Mouse (Mus musculus): ENCODE measurements around the gene T.
A peak's percentile ranks its signal among the peaks of the same experiment; 100 is the strongest.
"Not testable (repeated sequence)": the region's sequence is repeated elsewhere in the genome, so short reads cannot be mapped to it uniquely, and the experiment has no call there.

Gene T

DNA sequence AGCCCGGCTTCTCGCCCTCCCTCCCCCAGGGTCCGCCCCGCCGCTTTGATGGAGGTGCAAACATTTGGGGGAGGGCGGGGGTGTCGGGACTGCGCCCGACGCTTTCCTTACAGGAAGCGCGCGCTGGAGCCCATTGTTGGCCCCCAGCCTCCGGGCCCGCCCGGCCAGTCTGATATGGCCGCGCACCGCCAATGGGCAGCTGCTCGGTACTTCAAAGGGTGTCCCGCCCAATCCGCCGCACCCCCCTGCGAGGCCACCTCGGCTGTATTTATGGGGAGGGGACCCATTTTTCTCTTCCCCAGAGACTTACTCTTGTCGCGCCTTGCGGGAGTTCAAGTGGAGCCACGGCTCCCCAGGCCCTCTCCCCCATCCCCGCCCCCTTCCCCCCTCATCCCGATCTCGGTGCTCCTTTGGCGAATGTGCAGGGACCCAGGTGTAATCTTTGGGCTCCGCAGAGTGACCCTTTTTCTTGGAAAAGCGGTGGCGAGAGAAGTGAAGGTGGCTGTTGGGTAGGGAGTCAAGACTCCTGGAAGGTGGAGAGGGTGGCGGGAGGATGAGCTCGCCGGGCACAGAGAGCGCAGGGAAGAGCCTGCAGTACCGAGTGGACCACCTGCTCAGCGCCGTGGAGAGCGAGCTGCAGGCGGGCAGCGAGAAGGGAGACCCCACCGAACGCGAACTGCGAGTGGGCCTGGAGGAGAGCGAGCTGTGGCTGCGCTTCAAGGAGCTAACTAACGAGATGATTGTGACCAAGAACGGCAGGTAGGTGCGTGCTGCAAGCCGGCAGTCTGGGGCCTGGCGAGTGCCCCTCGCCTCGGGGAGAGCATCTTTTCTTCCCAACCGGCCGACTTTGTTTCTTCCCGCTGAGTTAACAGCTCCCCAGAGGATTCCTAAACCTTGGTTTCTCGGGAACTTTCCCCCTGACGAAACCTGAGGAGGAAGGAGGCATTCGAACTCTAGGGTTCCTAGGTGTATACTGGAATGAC, at the start of gene T:
Gene T, plus strand, starts transcription at position 446 of the 983 bp plus-strand sequence.
- DNase-seq = no peak

- no peak for DNase-seq
Observed at GRCm38 (mm10) chr17:8385441-8385840, 48.8 kb upstream of the T start.

DNA sequence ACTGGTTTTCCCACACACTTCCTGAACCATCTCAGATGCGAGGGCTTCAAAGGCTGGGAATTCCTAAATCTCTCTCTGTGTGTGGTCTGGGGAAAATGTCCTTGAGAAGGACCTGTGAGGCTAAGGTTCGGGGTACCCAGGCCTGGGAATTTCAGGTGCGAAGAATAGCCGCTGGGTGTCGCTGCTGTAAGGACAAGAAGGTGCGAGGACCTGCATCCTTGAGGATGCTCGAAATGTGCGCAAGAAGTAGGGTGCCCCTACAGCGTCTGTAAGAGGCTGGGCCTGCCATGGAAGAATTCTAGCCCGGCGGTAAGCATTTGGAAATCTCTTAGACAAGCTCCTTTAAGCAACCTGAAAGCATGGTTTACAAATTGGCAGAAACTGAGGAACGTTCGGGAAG, 45.8 kb upstream of the T start:
- DNase-seq = peak in 1 of 2 experiments; percentile 39

DNA sequence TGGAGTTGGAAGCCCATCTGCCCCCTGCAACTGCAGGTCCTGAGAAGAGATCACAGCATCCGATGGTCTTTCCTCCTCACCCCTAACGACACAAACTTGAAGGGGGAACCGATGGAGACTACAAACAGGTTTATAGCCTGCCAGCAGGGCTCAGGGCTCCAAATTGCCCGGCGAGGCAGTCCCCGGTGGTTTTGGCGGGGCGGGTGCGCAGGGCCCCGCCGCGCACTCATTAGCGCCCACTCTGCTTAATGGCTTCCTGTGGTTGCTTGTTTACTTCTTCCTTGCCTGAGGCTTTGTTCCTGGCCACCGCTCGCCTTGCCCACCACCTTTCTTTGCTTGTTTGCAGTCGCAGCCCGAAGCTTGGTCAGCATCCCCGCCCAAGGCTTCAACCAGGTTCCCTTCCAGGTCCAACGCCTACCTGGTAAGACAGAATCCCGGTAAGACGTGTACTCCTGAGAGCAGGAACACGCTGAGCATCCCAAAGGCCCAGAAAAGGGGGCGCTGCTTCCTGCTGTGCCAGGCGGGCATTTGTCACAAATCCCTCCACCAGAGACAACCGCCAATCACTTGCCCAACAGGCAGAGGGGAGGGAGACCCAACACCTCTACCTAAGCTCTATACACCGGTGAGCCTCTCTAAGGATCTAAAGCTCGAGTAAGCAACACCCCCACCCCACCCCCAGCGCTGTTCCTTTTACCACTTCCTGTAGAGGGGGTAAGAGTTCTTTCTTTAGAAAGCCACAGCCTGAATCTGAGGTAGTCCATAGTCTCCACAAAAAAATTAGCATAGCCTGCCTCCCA, 45.0 kb upstream of the T start:
- DNase-seq = peak in 1 of 2 experiments; percentile 3

DNA sequence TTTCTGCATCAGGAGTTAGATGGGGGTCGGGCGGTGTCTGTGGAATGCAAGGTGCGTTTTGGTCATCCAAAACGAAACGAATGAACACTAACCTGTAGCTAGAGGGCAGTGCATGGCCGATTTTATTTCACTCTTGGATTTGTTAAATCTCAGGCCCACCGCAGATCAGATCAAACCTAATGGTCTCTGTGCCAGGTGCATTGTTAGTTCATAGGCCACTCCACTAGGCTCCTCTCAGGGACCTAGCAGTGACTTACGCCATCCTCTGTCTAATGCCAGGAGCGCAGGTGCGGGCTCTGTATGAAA, 44.5 kb upstream of the T start:
- DNase-seq = no peak

GRCm38 (mm10) chr17:8390487-8390886, 43.7 kb upstream of the T start:
- no peak for DNase-seq

GRCm38 (mm10) chr17:8396371-8396770, 37.9 kb upstream of the T start:
- no peak for DNase-seq

DNA sequence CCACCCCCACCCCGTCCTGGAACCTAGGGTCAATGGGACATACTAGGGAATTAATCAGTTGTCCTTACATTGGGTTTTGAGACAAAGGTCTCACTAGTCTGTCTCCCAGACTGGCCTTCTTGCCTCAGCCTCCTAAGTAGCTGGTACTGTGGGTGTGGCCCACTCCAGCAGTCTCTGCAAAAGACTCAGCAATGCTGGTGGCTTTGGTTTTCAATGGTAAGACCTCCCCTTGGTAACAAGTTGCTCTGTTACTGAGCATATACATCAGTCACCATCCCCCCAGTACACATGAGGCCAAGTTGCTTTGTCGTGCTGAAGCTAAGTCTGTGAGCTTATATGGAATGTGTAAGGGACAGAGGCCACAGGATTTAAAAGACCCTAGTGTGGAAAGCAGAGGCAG, 36.3 kb upstream of the T start:
- DNase-seq = no peak

DNA sequence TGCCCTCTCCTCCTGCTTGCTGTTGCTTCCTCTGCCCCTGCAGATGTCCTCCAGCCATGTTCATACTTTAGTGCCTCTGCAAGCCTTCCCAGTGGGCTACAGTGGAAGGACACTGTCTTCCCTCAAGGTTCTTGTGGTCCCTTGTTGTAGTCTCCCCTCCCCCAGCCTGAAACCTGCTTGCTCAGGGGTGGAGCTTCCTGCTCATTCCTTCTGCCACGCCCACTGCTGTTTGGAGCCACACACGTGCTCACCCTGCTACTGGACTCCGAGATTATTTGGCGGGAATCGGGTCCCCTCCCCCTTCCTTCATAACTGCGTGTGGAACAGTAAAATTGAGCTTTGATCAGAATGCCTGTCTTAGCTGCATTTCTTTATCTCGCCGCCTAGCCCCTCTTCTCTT, 30.3 kb upstream of the T start:
- not testable (repeated sequence) for DNase-seq

DNA sequence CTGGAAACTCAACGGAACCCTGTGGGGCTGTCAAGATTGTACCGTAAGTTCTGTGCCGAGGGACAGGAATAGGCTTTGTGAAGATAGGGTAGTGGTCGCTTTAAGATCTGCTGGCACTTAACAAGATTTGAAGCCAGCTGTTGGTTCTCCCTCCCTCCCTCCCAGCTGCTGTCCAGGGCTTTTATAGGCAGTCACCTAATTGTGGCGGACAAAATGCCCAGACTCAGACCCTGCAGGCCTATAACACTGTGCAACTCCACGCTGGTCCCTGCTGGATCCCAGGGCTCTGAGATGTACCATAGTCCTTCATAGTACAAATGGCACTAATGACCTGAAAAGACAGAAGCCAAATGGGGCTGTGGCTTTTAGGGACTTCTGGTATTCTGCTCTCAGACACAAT, 27.9 kb upstream of the T start:
- no peak for DNase-seq

DNA sequence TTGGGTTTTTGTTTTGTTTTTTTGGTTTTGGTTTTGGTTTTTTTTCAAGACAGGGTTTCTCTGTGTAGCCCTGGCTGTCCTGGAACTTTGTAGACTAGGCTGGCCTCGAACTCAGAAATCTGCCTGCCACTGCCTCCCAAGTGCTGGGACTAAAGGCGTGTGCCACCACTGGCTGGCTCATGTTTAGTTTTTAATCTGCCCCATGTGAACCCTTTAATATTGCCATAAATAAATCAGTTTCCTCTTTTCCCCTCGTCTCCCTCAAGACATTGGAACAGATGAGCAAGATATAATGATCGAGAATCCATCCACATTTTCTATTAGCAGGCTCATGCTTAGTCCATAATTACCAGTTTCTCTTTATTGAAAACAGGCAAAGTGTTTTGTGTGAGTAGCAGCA, 26.2 kb upstream of the T start:
- DNase-seq = not testable (repeated sequence)

DNA sequence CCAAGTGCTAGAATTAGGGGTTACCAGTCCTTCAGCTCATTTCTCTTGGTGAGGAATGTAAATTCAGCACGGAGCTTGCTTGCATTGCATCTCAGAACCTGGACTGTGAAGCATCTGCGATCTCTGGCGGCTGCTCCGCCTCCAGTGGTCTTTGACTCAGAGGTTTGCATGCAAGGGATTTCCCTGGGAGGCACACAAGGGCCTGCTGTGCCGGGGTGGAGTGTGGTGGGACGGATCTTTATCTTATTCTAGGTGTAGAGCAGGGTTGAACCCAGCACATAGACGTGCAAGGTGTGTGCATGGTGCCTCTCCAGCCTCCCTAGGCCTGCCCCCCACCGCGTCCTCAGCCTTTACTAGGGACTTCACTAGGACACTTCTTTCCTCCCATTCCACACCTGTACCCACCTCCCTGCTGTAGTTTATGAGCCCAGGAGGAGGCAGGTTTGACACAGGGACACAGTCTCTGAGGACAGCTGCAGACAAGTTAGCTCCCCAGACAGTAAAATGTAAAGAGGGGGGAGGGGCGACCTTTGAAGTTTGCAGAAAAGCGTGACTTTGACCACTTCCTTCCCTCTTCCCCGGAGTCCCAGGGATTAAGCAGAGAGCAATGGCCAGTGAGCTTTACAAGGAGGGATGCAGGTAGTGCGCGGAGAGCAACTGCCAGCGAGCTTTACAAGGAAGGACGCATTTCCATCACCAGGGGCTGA, 25.5 kb upstream of the T start:
- no peak for DNase-seq

- DNase-seq = no peak
Observed at GRCm38 (mm10) chr17:8410330-8410729, 23.9 kb upstream of the T start.

- DNase-seq = no peak
Observed at GRCm38 (mm10) chr17:8413656-8414055, 20.6 kb upstream of the T start.

DNA sequence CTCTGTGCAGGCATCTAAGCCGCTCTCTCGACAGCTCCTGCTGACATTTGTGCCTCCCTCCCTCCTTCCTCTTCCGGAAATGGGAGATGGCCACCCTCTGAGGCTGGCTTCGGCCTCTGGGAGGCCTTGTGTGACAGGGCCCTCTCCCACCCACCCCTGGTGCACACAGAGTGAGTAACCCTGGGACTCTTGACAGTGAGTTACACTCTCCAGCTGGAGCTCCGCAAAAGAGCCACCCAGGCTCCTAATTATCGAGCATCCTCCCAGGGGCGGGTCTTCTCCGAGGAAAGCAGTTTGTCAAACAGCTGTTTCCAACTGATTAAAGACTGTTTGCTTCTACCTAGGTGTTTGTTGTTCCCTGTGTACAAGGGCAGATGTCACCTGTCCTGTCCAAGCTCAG, 18.7 kb upstream of the T start:
- no peak for DNase-seq

- no peak for DNase-seq
Observed at GRCm38 (mm10) chr17:8416865-8417264, 17.4 kb upstream of the T start.

GRCm38 (mm10) chr17:8420739-8421138, 13.5 kb upstream of the T start:
- DNase-seq = no peak

GRCm38 (mm10) chr17:8421517-8421916, 12.7 kb upstream of the T start:
- no peak for DNase-seq

- DNase-seq = peak in 1 of 2 experiments; percentile 10
Observed at GRCm38 (mm10) chr17:8423283-8423682, 10.9 kb upstream of the T start.

DNA sequence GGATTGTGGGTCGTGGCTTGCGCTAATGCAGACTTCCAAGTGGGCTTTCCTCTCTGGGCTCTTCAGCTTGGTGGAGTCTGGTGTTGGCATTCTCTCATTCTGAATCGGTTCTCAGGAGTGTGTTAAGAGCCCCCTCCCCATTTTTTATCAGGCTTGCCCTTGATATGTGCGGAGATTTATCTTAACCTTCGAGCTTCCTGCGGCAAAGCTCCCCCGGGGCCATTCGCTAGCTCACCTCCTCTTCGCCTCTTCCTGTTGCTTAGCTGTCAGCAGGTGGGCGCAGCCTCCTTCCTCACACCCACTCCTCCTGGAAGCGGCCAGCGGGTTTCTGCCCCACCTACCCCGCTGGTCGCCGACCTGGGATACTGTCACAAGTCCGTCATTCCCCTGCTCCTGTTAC, 4.8 kb upstream of the T start:
- DNase-seq = no peak

DNA sequence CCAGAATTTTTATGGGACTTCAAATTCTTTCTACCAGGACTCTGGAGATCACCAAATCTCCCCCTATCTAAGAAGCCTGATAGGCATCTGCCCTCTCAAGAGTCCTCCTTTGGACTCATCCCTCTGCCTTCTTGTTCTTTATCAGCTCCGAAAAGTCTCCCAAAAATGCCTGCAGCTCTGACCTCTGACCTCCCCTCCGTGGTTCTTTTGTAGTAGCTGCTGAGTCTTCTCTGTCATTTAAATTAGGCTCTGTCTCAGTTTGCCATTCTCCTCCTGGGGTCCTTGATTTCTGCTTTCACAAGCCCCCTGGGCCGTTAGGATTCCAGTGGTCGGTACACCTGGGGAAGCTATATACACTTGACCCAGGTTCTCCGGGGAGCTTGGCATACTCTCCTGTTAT, 4.3 kb upstream of the T start:
- no peak for DNase-seq

GRCm38 (mm10) chr17:8432179-8432800, 1.9 kb upstream of the T start:
- DNase-seq = no peak
